Mouse (Mus musculus): ENCODE measurements at regions not wholly inside any gene's neighbourhood (a gene's known extent, or its start where the extent isn't known, plus 50 kb on each side); places are given as distances from the start of the nearest gene placed in this dataset.

DNA sequence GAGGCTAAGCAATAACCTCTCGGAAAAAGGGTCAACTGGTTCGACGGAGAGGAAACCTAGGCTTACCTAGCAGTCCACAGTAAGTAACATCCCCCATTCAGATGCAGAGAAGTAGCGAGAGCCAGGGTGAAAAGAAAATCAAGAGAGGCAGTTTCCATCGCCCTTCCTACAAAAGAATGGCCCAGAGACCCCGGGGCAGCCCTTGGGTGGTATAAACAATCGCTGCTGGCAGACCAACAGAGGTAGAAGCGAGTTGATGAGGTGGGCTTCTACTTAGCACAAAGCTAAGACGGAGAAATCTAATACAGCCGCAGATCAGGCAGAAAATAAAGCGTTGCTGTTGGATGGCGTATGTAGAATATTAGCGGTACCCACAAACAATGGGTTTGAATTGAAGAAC is 57.8 kb upstream of the Arl15 start:
- DNase-seq (ENCODE audit: low spot score in 2 of 2): no peak

DNA sequence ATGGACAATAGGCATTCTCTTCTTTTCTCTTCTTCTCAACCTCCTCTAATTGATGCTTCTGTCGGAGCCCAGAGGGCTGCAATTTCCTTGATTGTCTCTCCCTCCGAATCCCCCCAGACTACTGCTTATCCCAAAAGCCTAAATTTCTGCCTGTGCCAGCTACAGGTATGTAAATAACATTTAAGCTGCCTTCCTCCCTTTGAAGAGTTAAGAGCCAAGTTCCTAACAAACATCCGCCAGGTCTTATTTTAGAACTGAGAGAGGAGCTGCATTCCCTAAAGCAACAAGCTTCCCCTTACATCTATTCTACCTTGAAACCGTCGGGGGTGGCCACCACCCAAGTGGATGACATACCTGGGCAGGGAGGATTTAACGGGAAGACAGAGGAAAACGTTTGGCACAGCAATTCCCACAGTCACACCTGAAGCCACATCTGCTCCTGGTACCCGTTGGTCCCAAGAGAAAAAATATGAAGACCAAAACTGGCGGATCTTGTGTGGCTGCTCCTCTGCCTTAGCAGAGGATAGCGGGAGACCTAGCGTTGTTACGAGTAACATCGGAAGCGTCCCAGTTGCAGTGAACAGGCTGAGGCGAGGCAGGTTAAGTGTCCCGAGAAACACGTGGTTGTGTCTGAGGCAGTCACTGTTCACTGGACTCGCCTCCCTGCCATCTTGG is 58.6 kb upstream of the Arl15 start:
- DNase-seq (ENCODE audit: low spot score in 2 of 2): no peak

DNA sequence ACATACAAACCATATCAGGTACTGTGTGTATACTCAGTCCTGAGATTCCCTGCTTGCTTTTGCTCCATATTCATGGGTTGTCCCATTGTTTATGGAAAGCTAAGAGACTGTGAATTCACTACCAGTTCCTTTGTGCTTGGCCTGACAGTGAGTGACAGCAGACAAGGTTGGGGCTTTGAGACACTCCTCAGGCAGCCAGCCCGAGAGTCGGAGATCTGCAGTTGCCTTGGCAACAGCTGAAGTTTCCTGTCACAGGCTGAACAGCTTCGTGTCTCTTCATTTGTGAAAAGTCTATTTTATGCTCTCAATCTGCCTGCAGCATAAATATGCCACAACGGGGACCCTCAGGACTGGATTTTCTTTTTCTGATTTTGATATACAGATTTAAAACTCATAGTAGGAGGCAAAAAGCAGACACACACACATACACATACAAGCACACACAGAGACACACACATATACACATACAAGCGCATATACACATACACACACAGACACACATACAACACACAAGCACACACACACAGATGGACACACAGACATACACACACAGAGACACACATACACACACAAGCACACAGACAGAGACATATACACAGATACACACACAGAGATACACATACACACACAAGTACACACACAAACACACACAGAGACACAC is 60.0 kb upstream of the Arl15 start:
- peak; percentile 79 to 92 for DNase-seq (ENCODE audit: low spot score in 2 of 2)

DNA sequence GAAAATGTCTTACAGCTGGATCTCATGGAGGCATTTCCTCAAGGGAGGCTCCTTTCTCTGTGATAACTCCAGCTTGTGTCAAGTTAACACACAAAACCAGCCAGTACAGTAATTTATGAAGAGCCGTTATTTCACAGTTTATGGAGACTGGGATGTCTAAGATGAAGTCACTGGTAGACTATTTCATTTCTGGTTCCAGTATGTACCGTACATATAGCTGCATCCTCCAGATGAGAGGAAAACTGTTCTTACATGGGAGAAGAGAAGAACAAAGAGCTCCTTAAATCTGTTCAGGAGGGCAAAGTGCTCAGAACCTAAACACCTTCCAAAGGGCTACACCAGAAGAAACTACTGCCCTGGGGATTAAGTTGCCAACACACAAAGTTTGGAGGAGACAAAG is 60.6 kb upstream of the Arl15 start:
- no peak for DNase-seq (ENCODE audit: low spot score in 2 of 2)

DNA sequence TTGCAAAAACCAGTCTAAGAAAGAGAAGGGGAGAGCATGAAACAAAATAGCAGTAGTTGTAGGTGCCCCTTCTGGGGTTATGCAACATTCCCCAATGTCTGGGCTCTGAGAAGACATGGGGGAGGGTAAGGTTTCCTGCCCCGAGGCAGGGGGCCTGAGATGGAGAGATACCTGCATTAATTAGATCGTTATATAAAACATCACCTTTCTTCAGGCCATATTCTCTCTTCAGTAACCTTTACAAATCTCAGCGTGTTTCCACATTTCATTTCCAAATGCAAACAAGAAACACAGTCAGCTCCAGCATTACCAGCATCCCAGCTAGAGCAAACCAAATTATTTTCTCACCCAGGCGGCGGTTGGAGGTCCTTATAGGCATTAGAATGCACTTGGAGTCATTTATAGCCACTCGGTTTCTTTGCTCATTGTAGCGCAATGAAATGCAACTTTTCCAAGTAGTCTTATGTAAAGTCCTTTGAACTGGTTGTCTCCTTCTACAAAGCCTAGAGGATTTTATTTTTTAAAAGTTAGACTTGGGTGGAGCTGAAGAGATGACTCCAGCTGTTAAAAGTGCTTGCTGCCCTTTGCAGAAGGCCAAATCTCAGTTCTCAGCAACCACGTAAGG is 63.4 kb upstream of the Arl15 start:
- DNase-seq (ENCODE audit: low spot score in 2 of 2): no peak

DNA sequence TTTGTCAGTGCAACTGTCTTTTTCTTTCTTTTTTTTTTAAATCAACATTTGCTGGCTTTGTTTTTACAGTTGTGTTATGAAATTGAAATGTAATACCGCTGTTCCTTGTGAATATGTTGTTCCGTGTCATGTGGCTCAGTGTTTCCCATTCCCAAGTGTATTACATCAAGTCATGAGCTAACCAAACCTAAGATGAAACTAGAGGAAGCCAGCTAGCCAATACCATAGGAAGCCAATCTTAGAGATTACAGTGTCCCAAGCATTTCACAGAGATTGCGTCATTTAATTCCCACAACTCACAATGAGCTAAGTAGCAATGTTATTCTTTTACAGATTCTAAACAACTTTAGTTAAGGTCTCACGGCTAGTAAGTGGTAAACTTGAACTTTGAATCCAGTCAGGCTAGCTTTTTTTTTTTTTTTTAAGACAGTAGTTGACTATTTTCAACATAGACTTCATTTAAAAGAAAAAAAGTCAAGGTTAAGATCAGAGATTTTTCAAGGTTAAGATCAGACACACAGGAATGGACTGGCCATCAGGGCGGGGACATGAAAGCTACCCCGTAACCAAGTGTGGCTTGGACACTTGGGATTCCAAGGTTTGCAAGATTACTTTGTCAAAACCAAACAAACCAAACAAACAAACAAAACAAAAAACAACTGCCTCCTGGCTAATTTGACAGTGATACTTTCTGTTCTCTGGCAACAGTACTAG is 64.1 kb upstream of the Arl15 start:
- no peak for DNase-seq (ENCODE audit: low spot score in 2 of 2)

DNA sequence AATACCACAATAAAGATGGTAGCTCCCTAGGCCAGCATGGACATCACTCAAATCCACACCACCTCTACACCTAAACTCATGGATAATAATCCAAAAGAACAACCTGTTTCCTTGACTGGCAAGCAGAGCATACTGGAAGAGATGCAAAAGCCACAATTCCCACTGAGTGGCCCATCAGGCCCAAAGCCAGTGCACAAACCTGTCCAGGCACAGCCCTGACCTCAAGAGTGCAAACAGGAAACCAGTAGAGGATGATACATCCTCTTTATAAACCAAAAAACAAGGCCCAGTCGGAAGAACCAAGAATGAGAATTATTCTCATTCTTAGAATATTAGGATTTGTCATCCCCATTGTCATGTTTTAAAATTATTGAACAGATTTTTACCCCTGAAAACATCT is 64.7 kb upstream of the Arl15 start:
- DNase-seq (ENCODE audit: low spot score in 2 of 2): no peak

DNA sequence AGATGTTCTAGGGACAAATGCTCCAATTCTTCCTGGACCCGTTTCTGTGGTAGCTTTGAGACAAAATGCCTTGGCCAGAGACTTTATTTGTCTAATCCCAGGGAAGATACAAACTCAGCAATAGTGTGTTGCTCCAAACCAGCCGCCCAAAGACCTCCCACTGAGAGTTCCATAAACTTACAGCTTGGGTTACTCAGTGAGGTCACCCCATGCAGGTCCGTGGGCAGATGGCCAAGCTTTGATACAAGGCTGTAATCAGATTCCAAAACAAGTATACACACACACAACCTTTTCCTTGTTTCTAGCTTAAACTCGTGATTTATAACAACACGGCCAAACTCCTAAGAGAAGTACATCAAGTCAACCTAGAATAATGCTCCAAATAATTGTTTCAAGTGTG is 64.6 kb upstream of the Hspb3 start:
- DNase-seq (ENCODE audit: low spot score in 2 of 2): peak; percentile 51 to 53

DNA sequence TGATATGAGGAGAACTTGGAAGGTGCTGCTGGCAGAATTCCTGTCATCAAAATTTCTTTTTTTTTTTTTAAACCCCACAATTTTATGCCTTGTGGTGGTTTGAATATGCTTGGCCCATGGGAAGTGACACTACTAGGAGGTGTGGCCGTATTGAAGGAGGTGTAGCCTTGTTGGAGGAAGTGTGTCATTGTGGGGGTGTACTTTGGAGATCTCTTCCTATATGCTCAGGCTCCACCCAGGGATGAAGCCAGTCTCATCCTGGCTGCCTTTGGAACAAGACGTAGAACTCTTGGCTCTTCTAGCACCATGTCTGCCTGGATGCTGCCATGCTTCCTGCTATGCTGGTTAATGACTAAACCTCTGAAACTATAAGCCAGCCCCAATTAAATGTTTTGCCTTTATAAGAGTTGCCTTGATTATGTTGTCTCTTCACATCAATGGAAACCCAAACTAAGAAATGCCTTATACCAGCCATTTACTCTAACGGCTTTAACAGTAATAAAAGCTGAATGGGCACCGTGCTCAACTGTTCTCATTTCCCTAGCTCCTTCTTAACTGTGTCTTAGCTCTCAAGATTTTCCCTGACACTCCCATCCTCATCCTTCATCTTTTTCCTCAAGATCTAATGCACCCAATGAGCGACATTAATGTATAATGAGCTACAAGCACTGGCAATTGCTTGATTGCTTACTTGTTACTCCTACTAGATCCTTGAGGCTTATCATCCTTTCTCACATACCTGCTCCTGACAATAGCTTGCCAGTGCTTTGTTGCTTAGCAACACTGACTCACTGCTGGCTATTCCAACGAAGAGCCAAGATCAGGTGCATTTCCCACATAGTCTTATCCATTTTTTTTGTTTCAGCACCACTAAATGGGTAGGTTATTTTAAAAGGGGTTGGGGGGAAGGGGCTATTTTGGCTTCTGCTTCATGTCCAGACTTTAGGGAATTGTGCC is 61.7 kb upstream of the Hspb3 start:
- DNase-seq (ENCODE audit: low spot score in 2 of 2): no peak

DNA sequence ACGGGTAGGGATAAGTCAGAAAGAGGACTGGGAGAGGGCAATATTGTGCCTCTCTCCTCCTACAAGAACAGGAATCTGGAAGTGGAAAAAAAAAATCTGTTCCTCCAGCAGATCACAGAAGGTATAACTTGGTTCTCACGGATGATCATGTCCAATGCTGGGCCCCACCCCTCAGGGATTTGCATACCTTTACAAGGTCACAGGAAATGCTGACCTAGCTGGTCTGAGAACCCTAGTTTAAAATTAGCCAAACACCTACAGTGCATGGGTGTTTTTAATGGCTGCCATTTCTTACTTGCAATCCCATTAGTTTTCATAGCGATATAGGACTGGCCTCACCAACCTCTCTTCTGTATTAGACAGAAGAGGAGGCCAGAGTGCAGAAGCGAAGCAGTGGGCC is 51.8 kb upstream of the Hspb3 start:
- DNase-seq (ENCODE audit: low spot score in 2 of 2): no peak

DNA sequence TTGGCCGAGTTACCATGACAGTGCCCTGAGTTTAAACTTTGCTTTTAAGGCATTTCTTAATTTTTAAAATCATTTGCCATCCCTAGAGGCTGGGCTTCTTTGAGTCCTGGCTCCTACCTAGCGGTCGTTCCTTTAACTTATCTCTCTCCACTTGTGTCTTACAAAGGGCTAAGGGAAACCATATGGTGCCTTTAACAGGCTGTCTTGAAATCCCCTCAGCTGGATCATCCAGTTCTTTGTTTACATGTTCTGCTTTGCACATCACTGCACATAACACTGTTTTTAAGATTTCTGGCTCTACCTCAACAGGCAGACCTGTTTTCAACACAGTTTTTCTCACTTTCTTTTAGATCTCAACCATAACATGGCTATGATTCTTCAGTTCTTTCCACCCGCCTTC is 50.4 kb upstream of the Hspb3 start:
- DNase-seq (ENCODE audit: low spot score in 2 of 2): no peak
